Mouse (Mus musculus): Measurements from ENCODE around the gene Arid5b.

The Arid5b gene

DNA sequence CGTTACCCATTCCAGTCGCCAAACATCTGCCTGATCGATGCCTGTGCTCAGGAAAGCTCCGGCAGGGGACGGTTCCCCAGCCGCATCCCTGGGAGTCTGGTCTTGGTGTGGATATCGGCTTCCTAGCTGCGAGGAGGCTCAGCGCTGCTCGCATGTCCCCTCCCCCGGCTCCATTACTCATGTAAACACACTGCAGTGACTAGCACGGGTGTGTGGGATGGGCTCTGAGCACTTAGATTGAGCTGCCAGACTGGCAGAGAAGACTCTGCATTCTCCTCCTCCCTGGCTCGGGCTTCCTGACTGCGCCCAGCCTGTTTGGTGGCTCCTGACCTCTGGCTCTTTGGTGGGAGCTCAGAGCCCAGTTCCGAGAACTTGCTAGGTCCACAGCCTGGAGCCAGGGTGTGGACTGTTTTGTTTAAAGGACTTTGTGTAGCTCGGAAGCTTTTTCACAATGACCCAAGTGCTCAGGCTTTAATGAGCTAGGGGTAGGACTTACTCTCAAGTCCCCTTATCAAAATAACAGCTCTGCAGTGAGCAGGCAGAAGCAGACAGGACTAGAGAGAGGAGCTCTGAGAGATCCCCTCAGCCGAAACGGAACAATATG, 142.0 kb downstream of the Arid5b start:
- peak; percentile 87 for DNase-seq (ENCODE audit: low spot score)

DNA sequence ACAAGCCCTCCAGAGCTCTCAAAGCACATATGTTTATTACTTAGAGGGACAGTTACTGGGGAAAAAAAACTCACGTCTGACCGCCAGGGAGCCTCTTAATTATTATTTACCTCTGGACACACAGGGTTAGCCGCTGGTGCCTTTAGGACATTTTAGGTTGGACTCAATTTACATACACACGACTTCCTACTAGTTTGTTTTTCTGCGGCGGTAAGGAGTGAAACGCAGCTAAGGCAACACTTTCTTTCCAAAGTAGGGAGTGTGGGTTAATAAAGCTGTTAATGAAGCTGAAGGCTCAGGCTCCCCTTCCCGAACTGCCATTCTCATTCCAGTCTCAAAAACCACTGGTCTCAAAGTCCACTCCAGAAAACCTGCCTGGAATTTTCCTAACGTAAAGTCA, 142.5 kb downstream of the Arid5b start:
- peak; percentile 43 for DNase-seq (ENCODE audit: low spot score)

DNA sequence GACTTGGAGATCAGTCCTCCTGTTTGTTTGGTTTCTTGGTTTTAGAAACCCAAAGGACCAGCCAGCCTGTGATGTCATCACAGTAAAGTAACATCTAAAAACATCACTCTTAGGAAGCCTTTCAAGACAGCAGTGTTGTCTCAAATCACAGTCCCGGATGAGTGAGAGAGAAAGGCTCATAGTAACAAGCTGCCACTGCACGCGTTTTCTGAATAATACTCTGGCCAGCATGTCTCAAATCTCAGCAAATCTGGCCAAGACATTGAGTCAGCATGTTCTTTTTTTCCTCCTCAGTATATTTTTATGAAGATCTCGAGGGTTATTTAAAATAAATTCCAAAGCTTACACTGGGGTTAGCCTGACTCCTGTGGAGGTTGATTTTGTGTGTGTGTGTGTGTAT, 143.1 kb downstream of the Arid5b start:
- DNase-seq (ENCODE audit: low spot score) = no peak

DNA sequence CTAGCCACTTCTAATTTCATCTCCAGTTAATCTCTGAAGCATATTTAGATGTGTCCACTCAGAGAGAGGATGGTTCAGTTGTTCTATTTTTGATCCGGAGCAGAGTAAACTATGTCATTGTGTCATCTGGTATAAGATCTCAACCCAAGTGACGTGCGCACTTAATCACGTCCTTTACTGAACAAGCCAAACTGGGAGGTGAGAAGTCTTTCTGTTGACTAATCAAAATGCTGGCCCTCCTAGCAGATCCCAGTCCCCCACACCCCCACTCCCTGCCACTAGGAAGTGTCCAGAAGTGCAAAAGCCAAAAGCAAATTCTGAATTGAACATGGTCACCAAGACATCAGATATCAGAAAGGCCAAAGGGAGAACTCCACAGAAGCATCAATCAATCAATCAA, 144.0 kb downstream of the Arid5b start:
- DNase-seq (ENCODE audit: low spot score) = no peak

DNA sequence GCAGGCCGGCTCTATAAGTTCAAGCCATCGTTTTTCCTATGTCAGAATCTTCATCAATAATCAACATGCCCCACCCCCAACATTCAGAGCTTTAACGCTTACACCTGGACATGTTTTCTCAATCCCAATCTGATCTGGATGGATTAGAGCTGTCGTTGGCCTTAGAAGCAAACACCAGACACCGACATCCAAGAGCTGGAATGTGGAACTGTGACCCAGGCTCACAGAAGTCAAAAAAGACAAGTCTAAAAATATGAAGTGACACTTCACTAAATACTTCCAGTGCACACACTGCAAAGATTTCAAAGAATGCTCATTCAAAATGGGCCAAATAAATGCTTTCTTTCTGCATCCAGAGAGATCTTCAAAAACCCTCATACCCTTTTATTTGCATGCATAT, 144.5 kb downstream of the Arid5b start:
- DNase-seq (ENCODE audit: low spot score) = no peak

DNA sequence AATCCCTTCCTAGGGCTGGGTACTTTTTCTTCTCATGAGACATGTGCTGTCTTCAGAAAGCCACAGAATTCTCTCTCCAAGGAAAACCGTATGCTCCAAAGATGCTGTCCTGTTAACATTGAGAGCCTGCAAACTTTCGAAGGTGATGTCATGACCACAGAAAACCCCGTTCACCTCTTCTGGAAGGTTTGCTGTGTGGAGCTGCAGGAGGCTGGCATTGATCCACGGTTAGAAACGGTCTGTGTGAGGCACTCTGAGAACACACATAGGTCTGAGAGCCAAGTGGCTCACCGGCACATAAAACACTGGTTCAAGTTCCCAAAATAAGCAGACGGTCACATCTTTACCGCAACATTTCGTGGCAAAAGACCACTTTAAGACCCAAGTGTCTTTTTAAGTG, 145.9 kb downstream of the Arid5b start:
- DNase-seq (ENCODE audit: low spot score) = no peak

DNA sequence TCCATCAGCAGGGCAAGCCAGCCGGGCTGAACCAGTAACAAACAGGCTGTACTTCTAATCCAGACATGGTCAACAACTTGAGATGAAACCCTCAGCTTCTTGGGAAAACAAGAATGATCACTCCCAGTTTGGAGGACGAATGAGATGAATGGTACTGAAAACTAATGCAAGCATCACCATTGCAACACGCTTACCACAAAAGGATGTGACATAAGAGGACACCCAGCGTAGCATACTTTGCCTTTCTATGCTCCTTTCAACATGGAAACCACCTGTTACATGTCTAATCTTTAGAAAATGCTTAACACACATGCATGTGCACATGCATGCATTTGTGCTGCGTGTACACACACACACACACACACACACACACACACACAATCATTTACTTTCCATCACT, 146.4 kb downstream of the Arid5b start:
- DNase-seq (ENCODE audit: low spot score) = no peak

DNA sequence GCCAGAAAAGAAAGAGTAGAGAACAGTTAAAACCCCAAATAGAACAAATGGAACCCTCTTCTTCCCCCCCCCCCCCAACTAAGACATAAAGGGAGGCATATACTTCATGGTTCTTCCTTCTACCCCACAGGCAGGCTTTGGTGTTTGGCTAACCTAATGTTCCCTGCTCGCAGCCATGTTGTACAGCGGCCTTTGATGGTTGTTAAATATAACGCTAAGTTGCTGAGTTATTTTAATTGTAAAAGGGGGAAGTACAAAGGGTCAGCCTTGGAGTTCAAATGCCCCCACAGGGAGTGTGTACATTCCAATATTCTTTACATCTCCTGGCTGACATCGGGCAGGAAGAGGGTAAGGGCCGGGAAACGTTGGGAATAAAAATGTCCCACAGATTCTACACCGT, 148.9 kb downstream of the Arid5b start:
- no peak for DNase-seq (ENCODE audit: low spot score)

DNA sequence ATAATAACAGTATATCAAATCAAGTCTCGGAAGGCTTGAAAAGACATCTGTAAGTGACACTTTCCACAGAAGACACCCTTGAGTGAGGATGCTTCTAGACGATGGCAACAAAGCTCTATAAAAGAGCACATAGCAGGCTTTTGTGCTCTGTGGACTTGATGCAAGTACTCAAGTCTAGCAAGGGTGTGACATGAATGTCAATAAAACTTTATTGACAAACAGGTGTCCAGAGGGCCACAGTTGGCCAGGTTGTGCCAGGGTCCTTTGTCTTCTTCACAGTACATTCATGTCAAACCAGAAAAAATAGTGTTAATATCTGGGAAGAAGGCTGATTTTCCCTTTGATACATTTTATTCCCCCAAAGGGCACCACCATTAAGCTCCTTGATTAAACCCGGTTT, 149.5 kb downstream of the Arid5b start:
- no peak for DNase-seq (ENCODE audit: low spot score)

DNA sequence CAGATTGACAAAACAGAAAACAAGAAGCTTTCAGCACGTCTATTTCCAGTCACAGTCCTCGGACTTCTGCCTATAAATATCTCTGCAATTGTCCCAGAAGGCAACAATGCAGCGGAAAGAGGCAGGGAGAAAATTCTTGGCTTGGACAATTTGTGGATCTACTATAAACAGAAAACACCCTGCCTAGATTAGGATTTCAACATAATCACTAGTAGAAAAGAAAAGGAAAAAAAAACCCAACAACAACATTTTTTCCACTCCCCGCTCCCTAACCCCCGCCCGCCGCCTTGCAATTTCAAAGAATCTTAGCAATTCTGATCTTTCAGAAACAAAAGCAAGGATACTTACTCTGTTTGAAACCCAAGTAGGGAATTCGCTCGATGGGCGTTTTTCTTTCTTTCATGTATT, 150.1 kb downstream of the Arid5b start:
- no peak for DNase-seq (ENCODE audit: low spot score)

DNA sequence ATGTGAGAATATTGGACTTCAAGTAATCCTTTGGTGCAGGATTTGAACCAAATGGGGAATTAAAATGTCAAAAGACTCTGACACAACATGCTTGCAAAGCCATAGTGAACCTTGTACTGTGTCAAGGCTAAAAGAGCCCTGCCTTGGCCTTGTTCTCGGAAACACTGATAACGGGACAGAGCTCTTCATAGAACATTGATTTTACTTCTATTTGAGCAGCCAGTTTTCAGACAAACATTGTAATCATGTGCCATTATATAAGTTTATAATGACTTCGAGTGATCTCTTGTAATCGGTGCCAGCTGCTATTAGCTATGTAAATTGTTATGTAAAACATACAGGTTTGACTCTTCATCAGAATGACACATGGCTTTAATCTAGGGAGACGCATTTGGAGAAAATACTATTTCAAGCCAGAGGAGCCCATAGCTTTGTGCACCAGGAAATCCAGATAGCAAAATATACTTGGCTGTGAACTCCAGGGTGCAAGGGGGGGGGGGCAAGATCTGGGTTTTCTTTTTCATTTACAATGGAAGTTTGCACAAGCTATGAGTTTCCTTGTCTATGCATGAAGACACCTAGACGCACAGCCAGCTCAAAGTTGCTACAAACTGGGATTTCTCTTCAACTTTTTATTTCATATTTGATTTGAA, 150.8 kb downstream of the Arid5b start:
- DNase-seq (ENCODE audit: low spot score) = no peak

DNA sequence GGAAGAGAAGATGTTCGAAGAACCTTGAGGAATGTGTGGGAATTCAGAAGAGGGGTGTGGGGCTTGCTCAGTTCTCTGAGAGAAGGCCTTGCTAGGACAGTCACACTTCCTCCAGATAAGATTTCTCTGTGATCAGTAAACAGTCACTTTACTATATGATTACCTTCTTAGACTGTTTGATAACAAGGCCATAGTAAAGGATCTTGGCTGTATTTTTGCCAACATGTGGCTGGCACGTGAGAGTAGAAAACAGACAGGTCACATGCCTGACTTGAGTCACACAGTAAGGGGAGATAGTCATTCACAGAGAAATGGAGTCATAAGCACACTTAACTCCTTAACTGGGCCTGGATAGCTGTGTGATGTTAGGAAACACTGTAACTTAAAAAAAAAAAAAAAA, 151.4 kb downstream of the Arid5b start:
- DNase-seq (ENCODE audit: low spot score) = no peak

DNA sequence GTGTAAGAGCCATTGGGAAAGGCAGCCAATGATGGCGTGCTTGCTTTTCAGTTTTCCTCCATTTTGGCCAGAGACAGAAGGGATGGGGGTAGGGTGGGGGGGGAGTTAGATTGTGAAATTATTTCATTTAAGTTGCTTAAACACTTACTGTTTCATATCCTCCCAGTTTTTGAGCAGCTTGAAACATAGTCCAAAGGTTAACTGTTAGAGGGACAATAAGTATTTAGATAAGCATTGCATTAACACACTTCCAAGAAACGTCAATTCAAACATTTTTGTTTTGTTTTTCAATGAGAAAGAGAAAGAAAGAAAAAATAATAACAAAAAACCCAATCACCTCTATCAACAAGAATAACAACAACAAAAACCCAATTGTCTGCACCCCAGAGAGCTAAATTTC, 152.0 kb downstream of the Arid5b start:
- no peak for DNase-seq (ENCODE audit: low spot score)

DNA sequence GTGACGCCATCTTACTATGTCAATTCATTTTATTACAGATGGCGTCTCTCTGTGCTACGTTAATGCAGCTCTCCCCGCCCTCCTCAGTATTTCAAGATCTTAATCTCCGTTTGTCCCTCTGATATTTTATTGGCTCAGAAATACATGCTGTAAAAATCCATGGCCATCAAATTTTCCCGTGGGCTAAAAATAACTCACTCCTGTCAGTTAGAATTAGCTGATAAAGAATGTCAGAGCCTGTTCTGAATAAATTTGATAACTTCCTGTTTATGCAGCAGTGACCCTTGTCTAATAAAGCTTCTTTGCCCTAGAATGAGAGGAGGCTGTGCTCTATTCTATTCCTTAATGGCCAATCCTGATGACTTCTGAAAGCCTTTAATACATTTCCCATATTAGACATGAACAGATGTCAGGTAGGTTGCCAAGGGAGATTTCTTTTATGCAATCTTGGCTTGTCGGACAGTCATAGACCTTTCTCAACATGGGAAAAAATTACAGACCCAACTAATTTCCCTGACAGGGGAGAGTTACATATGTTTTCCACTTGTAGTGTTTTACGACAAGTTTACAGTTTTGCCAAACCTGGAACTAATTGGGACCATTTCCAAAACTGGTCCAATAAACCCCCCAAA, 152.5 kb downstream of the Arid5b start:
- DNase-seq (ENCODE audit: low spot score) = peak; percentile 36

DNA sequence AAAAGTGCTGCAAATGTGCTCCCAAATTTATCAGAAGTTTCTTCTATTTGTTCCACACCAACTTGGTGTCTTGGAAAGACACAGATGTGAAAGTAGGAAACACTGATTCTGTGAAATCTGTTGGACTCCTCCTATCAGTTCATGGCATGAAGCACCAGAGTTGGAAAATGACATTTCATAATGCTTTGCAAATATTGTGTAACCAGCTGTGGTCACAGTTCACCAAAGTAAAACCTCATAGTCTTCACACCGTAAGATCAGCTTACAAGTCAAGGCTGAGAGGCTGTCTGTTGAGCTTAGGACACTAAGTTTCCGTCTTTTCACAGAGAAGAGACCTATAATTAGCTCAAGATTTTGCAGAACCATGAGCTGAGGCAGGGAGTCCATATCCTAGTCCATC, 153.6 kb downstream of the Arid5b start:
- DNase-seq (ENCODE audit: low spot score) = no peak

DNA sequence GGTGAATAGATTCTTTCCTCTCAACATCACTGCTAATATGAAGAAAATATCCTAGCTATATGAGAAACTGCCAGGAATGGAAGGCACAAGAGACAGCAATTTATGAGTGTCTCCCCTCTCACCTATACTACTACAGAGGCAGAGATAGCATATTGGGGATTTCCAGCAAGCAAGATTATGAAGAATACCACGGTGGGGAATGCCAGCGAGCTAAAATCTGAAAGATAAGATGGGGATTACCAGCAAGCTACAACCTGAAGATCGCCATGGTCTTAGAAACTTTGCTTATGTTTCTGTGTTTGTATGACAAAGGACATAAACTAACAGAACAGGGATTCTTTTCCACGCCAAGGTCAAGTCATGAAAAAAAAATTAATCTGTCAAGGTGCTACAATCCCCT, 155.1 kb downstream of the Arid5b start:
- no peak for DNase-seq (ENCODE audit: low spot score)

DNA sequence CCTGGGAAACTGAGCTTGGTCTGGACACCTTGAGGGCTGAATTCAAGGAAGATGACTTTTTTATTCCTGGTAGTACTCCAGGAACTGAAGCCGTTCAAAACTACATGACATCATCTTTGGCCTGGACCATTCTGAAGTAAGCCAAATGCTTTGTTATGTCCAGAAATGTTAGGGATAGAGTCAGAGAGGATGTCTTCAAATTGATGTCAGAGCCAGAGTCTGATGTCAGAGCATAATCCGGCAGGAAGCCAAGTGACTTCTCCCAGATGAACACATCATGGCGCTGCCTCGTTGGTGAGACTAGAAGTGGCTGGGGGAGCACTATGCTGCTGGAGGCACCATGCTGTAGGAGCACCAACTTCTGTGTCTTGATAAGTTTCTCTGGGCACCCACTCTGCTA, 156.6 kb downstream of the Arid5b start:
- DNase-seq (ENCODE audit: low spot score) = no peak

DNA sequence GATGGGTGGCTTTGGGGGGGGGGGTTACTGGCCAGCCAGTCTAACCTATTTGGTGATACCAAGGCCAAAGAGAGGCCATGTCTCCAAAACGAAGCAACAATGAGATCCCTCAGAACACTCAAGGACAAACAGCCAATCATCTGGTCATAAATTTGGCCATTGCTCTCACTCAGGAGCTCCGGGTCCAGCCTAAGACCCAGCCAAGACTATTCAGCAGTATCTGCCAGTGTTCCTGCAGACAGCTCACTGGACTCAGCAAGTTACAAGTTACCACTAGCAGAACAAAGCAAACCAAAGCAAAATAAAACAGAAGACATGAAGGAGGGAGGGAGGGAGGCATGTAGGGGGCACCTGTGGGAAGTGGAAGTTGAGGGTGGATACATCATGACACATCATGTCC, 157.3 kb downstream of the Arid5b start:
- DNase-seq (ENCODE audit: low spot score) = no peak

DNA sequence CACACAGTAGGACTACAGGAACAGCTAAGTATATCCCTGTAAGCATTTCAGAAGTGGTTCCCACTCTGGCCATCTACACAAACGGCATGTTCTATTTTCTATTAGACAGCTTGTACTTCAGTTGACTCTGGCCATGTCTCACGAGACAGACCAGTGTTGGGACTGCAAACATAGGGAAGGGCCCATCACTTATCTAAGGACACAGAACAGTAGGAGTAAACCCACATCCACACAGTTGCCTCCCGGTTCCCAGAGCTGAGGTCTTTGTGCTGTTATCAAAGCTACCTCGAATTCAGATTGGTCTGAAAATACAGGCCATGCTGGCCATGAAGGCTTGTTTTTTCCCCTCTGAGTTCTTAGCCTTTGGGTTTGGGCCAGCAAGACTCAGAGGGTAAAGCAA, 158.5 kb downstream of the Arid5b start:
- DNase-seq (ENCODE audit: low spot score) = no peak

DNA sequence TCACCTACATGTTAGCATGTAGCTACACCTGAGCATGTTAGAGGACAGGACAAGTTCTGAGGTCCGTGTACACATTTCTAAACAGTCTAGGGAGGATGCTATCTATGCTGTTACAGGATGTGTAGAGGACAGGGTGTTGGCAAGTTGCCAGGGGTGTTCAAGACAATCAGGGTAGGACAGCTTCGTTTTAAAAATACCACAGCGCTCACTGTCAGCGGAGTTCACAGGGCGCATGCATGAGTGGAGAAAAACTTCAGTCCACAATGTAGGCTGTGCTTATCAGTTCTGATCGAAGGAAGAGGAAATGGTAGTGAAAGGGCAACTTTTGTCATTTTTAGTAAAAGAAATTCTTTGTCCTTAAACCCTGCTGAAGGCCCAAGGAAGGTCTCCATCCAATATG, 159.3 kb downstream of the Arid5b start:
- no peak for DNase-seq (ENCODE audit: low spot score)

DNA sequence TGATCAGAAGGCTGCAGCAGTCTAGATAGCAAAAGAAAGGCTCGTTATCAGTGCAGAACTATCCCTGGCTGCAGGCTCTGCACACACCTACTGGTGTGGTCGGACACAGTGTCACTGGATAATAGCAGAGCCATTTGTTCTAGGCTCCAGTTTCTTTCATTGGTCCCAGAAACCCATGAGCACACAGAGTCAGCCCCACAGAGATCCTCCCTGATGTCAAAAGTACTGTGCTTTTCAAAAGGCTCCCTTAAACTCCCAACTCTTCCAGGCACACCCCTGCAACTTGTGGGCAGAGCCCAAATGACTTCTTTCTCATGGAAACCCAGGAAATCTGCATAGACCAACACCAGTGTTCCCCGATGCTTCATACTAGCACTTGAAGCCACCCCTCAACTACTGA, 163.6 kb downstream of the Arid5b start:
- DNase-seq (ENCODE audit: low spot score) = no peak

DNA sequence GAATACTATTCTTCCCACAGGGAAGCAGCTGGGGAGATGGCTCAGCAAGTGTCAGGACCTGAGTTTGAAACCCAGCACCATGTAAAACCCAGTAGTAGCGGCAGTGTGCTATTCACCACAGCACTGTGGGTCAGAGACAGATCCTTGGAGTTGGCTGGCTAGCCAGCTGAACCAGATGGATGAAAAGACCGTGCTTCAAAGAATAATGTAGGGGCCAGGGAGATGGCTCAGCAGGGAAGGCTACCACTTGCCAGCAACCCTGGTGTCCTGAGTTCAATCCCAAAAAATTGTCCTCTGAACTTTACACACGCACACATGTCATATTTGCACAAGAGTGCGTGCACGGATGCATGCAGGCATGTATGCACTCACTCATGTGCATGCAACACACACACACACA, 164.9 kb downstream of the Arid5b start:
- no peak for DNase-seq (ENCODE audit: low spot score)

DNA sequence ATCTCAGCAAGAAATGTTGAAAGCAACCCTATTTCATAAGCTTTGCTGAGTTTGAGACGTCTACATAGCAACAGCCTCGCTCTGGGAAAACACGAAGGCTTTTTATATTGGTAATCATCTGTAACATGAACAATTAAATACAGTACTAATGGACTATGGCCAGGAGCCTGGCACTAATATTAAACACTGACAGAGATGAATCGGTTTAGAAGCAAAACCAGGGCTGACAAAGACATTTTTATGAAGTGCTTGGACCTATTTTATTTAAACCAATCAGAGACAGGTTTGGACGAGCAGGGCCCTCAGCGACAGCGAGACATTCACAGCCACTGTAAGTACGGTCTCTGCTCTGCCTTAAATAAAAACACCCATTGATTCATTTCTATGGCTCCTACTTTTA, 165.6 kb downstream of the Arid5b start:
- DNase-seq (ENCODE audit: low spot score) = no peak

DNA sequence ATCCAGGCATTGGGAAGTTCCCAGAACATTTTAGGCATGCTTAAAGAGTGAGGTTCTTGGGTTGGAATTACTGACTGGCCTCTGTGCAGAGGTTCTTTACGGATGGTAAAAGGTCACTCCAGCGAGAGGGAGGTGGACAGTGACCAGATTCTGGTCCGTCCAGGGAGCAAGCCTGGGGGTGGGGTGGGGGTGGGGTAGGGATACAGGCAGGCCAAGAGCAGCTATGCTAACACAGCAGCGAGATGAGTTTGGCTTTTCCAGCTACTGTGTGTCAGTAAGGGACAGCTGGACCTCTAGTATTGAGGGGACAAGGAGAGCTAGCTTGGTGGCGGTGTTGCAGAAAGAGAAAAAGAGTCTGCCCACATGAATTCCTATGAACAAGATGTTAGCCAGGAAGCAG, 167.9 kb downstream of the Arid5b start:
- DNase-seq (ENCODE audit: low spot score) = no peak
